Mouse (Mus musculus) MEL (cell line): ENCODE data around the gene Ppp1r1c. TPM values are rescaled to one million over a fixed set of nuclear protein-coding genes. Genes with fewer than 3 reads are reported as not detected.

Experiments used
- DNase-seq: peaks from one replicate; pipeline ENCODE4 v3.0.0; 2011; ENCODE audit warnings: low read depth, low spot score
- H3K27ac ChIP-seq: 2 replicates; pipeline ENCODE4 v1.5.1; 2012; ENCODE audit warnings: low read depth, mild to moderate bottlenecking, control low read depth, low read length, moderate library complexity; ENCODE audit not compliant: control insufficient read depth
- H3K27me3 ChIP-seq, 2 experiments: fragments of 150-350 bp in 1 of 2; sonication (generic) in 1 of 2; 2 replicates each; pipeline ENCODE4 v1.6.1; 2012; ENCODE audit warnings: low read length in 2 of 2, mild to moderate bottlenecking in 2 of 2, improper control_type of control experiment in 1 of 2, moderate library complexity in 1 of 2; ENCODE audit not compliant: insufficient read depth in 2 of 2, control insufficient read depth in 1 of 2
- H3K36me3 ChIP-seq, 2 experiments: 2 replicates each; pipeline ENCODE4 v1.6.1; 2012 to 2014; ENCODE audit warnings: low read length in 2 of 2, improper control_type of control experiment in 1 of 2, inconsistent platforms in 1 of 2, mild to moderate bottlenecking in 1 of 2; ENCODE audit not compliant: insufficient read depth in 2 of 2, control insufficient read depth in 1 of 2
- H3K4me1 ChIP-seq, 2 experiments: fragments of 150-350 bp in 1 of 2; sonication (generic) in 1 of 2; 2 replicates each; pipeline ENCODE4 v1.6.1; 2012; ENCODE audit warnings: low read length in 2 of 2, improper control_type of control experiment in 1 of 2, mild to moderate bottlenecking in 1 of 2; ENCODE audit not compliant: insufficient read depth in 2 of 2, control insufficient read depth in 1 of 2
- H3K4me3 ChIP-seq, 2 experiments: fragments of 150-350 bp in 1 of 2; sonication (generic) in 1 of 2; 2 replicates each; pipeline ENCODE4 v1.5.1; 2012; ENCODE audit warnings: low read depth in 2 of 2, low read length in 2 of 2, mild to moderate bottlenecking in 2 of 2, moderate library complexity in 2 of 2, control low read depth in 1 of 2, improper control_type of control experiment in 1 of 2; ENCODE audit not compliant: control insufficient read depth in 1 of 2, insufficient read depth in 1 of 2
- H3K79me2 ChIP-seq: 2 replicates; pipeline ENCODE4 v1.6.1; 2012; ENCODE audit warnings: mild to moderate bottlenecking, low read length, moderate library complexity; ENCODE audit not compliant: control insufficient read depth, poor library complexity, insufficient read depth
- H3K9ac ChIP-seq: 2 replicates; pipeline ENCODE4 v1.6.1; 2012; ENCODE audit warnings: low read depth, mild to moderate bottlenecking, control low read depth, low read length, moderate library complexity; ENCODE audit not compliant: control insufficient read depth, poor library complexity, severe bottlenecking
- H3K9me3 ChIP-seq: fragments of 150-350 bp; sonication (generic); replicated peaks from 2 replicates; pipeline ENCODE4 v1.6.1; 2012; ENCODE audit warnings: mild to moderate bottlenecking, low read length, improper control_type of control experiment, moderate library complexity; ENCODE audit not compliant: insufficient read depth
- BHLHE40 ChIP-seq: IDR thresholded peaks from 2 replicates; pipeline ENCODE4 v1.6.1; 2012; ENCODE audit warnings: low read depth, mild to moderate bottlenecking, inconsistent platforms, low read length, improper control_type of control experiment, borderline replicate concordance
- CHD1 ChIP-seq: IDR thresholded peaks from 2 replicates; pipeline ENCODE4 v1.6.1; 2012; ENCODE audit warnings: low read depth, mild to moderate bottlenecking, inconsistent platforms, low read length, improper control_type of control experiment
- CHD2 ChIP-seq: IDR thresholded peaks from 2 replicates; pipeline ENCODE4 v1.6.1; 2011; ENCODE audit warnings: low read length, improper control_type of control experiment
- CTCF ChIP-seq, 3 experiments: IDR thresholded peaks in 2 of 3; conservative IDR thresholded peaks in 1 of 3; 2 replicates each; pipeline ENCODE4 v1.5.1; 2011 to 2012; ENCODE audit warnings: low read length in 3 of 3, low read depth in 2 of 3, mild to moderate bottlenecking in 2 of 3, improper control_type of control experiment in 1 of 3, inconsistent platforms in 1 of 3, mixed read lengths in 1 of 3, moderate library complexity in 1 of 3; ENCODE audit not compliant: control insufficient read depth in 1 of 3, insufficient read depth in 1 of 3, poor library complexity in 1 of 3, severe bottlenecking in 1 of 3
- E2F4 ChIP-seq: IDR thresholded peaks from 2 replicates; pipeline ENCODE4 v1.6.1; 2011; ENCODE audit warnings: low read depth, low read length, improper control_type of control experiment, borderline replicate concordance
- ELF1 ChIP-seq: IDR thresholded peaks from 2 replicates; pipeline ENCODE4 v1.6.1; 2014; ENCODE audit warnings: low read depth, mild to moderate bottlenecking, inconsistent platforms, low read length, improper control_type of control experiment, moderate library complexity
- ETS1 ChIP-seq: IDR thresholded peaks from 2 replicates; pipeline ENCODE4 v1.6.1; 2012; ENCODE audit warnings: low read depth, mild to moderate bottlenecking, inconsistent platforms, low read length, improper control_type of control experiment, moderate library complexity
- GABPA ChIP-seq: IDR thresholded peaks from 2 replicates; pipeline ENCODE4 v1.6.1; 2012; ENCODE audit warnings: low read depth, mild to moderate bottlenecking, inconsistent platforms, low read length, improper control_type of control experiment, moderate library complexity
- GATA1 ChIP-seq: IDR thresholded peaks from 2 replicates; pipeline ENCODE4 v1.6.1; 2011; ENCODE audit warnings: low read depth, low read length, improper control_type of control experiment
- HCFC1 ChIP-seq: IDR thresholded peaks from 2 replicates; pipeline ENCODE4 v1.6.1; 2012; ENCODE audit warnings: low read depth, mild to moderate bottlenecking, inconsistent platforms, low read length, improper control_type of control experiment, moderate library complexity
- JUND ChIP-seq: IDR thresholded peaks from 2 replicates; pipeline ENCODE4 v1.6.1; 2011; ENCODE audit warnings: low read depth, mild to moderate bottlenecking, improper control_type of control experiment, low read length
- KAT2A ChIP-seq: conservative IDR thresholded peaks from 2 replicates; pipeline ENCODE4 v1.6.1; 2012; ENCODE audit warnings: low read depth, low read length, improper control_type of control experiment, inconsistent platforms
- MAX ChIP-seq: IDR thresholded peaks from 2 replicates; pipeline ENCODE4 v1.6.1; 2011; ENCODE audit warnings: low read length, improper control_type of control experiment
- MAZ ChIP-seq: IDR thresholded peaks from 2 replicates; pipeline ENCODE4 v1.6.1; 2012; ENCODE audit warnings: low read depth, mild to moderate bottlenecking, inconsistent platforms, low read length, improper control_type of control experiment
- MEF2A ChIP-seq: IDR thresholded peaks from 2 replicates; pipeline ENCODE4 v1.6.1; 2014; ENCODE audit warnings: low read depth, mild to moderate bottlenecking, inconsistent platforms, low read length, improper control_type of control experiment; ENCODE audit not compliant: poor library complexity, insufficient replicate concordance, severe bottlenecking; ENCODE audit errors: extremely low read depth
- MXI1 ChIP-seq: IDR thresholded peaks from 2 replicates; pipeline ENCODE4 v1.6.1; 2011; ENCODE audit warnings: mild to moderate bottlenecking, low read depth, low read length, improper control_type of control experiment
- MYB ChIP-seq: IDR thresholded peaks from 2 replicates; pipeline ENCODE4 v1.6.1; 2011; ENCODE audit warnings: mild to moderate bottlenecking, low read depth, low read length, improper control_type of control experiment
- MYC ChIP-seq: IDR thresholded peaks from 2 replicates; pipeline ENCODE4 v1.6.1; 2011; ENCODE audit warnings: low read depth, mild to moderate bottlenecking, low read length, improper control_type of control experiment, moderate library complexity
- NELFE ChIP-seq: IDR thresholded peaks from 2 replicates; pipeline ENCODE4 v1.6.1; 2011; ENCODE audit warnings: low read depth, low read length, improper control_type of control experiment
- NRF1 ChIP-seq: IDR thresholded peaks from 2 replicates; pipeline ENCODE4 v1.6.1; 2014; ENCODE audit warnings: low read depth, mild to moderate bottlenecking, inconsistent platforms, low read length, improper control_type of control experiment, moderate library complexity; ENCODE audit not compliant: poor library complexity, insufficient read depth, severe bottlenecking
- POLR2AphosphoS2 ChIP-seq: IDR thresholded peaks from 2 replicates; pipeline ENCODE4 v1.6.1; 2011; ENCODE audit warnings: low read length, improper control_type of control experiment
- POLR2AphosphoS5 ChIP-seq: IDR thresholded peaks from 2 replicates; pipeline ENCODE4 v1.6.1; 2012; ENCODE audit warnings: low read depth, borderline replicate concordance, mild to moderate bottlenecking, inconsistent platforms, low read length, moderate library complexity, mixed read lengths
- RAD21 ChIP-seq: IDR thresholded peaks from 2 replicates; pipeline ENCODE4 v1.6.1; 2011; ENCODE audit warnings: mild to moderate bottlenecking, low read depth, low read length, improper control_type of control experiment
- RCOR1 ChIP-seq: IDR thresholded peaks from 2 replicates; pipeline ENCODE4 v1.6.1; 2012; ENCODE audit warnings: low read depth, mild to moderate bottlenecking, inconsistent platforms, low read length, improper control_type of control experiment
- SIN3A ChIP-seq: IDR thresholded peaks from 2 replicates; pipeline ENCODE4 v1.6.1; 2012; ENCODE audit warnings: low read length, improper control_type of control experiment, inconsistent platforms
- SMC3 ChIP-seq: IDR thresholded peaks from 2 replicates; pipeline ENCODE4 v1.6.1; 2011; ENCODE audit warnings: low read depth, low read length, improper control_type of control experiment
- TAL1 ChIP-seq: IDR thresholded peaks from 2 replicates; pipeline ENCODE4 v1.6.1; 2012; ENCODE audit warnings: mild to moderate bottlenecking, inconsistent platforms, low read length, moderate library complexity, mixed read lengths
- TCF12 ChIP-seq: IDR thresholded peaks from 2 replicates; pipeline ENCODE4 v1.6.1; 2014; ENCODE audit warnings: low read depth, mild to moderate bottlenecking, inconsistent platforms, low read length, improper control_type of control experiment, moderate library complexity
- UBTF ChIP-seq: IDR thresholded peaks from 2 replicates; pipeline ENCODE4 v1.6.1; 2012; ENCODE audit warnings: low read depth, mild to moderate bottlenecking, inconsistent platforms, low read length, improper control_type of control experiment, moderate library complexity, borderline replicate concordance; ENCODE audit not compliant: insufficient read depth
- USF1 ChIP-seq: IDR thresholded peaks from 2 replicates; pipeline ENCODE4 v1.6.1; 2014; ENCODE audit warnings: low read depth, mild to moderate bottlenecking, inconsistent platforms, low read length, improper control_type of control experiment, moderate library complexity
- ZC3H11A ChIP-seq: IDR thresholded peaks from 2 replicates; pipeline ENCODE4 v1.6.1; 2012; ENCODE audit warnings: low read depth, mild to moderate bottlenecking, inconsistent platforms, low read length, improper control_type of control experiment
- ZKSCAN1 ChIP-seq: IDR thresholded peaks from 2 replicates; pipeline ENCODE4 v1.6.1; 2012; ENCODE audit warnings: low read depth, mild to moderate bottlenecking, inconsistent platforms, low read length, improper control_type of control experiment, moderate library complexity
- ZNF384 ChIP-seq: IDR thresholded peaks from 2 replicates; pipeline ENCODE4 v1.6.1; 2012; ENCODE audit warnings: low read depth, mild to moderate bottlenecking, inconsistent platforms, low read length, improper control_type of control experiment
- polyA plus RNA-seq, 2 experiments: library from polyadenylated mRNA; stranded (reverse) in 1 of 2; unstranded in 1 of 2; fragments of >175 nt in 1 of 2; fragments of >200 nt in 1 of 2; gene quantifications; 2 replicates each; pipeline versions ENCODE4 v1.2.1 to v1.2.4; 2012; ENCODE audit warnings: low replicate concordance in 2 of 2, low read depth in 1 of 2; ENCODE audit not compliant: insufficient read length in 2 of 2, insufficient read depth in 1 of 2, missing spikeins in 1 of 2
- total RNA-seq: library from RNA; depleted of rRNA; stranded (reverse); fragments of 300-350 nt; gene quantifications from 2 replicates; pipeline ENCODE4 v1.2.3, GENCODE M21; 2012

The Ppp1r1c gene
- total and polyA plus RNA-seq, 3 experiments, result not detected

DNA sequence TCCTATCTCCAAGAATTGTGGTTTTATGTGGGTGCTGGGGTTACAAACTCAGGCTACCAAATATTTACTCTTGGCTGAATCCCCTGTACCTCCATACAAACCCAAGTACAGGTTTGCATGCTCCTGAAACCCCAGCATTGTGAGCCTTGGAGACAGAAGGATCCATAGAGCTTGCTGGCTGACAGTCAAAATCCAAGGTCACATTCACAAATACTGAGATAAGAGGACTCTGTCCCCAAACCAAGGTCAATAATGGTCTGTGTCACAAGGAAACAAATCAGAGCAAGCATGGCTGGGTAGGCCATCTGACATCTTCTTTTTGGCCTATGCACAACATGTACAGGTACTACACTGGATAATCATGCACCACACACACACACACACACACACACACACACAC, 10.3 kb downstream of the Ppp1r1c start:
- Histone ChIP-seq H3K36me3 (peaks cover 0 to 28% of the 10 kb centered on the region in 2 experiments; a peak in 2 of 4 replicates), H3K79me2 (no peaks in the 10 kb centered on the region), H3K27me3 (no peaks in the 10 kb centered on the region), H3K9ac (no peak overlapping the region), H3K9me3 (no peaks in the 10 kb centered on the region), H3K4me1 (peaks cover 9 to 12% of the 10 kb centered on the region in 2 experiments), H3K4me3 (no peak overlapping the region), H3K27ac (no peak overlapping the region)
- DNase-seq, result no peak
- no peak for TF ChIP-seq USF1
- TF ChIP-seq MAX, result no peak
- TF ChIP-seq GABPA, result no peak
- no peak for TF ChIP-seq MEF2A
- no peak for TF ChIP-seq RCOR1
- TF ChIP-seq UBTF, result no peak
- no peak for TF ChIP-seq JUND
- no peak for TF ChIP-seq GATA1
- TF ChIP-seq E2F4, result no peak
- no peak for TF ChIP-seq POLR2AphosphoS5
- no peak for TF ChIP-seq KAT2A
- TF ChIP-seq MYC, result no peak
- TF ChIP-seq TAL1, result no peak
- TF ChIP-seq ELF1, result no peak
- TF ChIP-seq POLR2AphosphoS2, result no peak

DNA sequence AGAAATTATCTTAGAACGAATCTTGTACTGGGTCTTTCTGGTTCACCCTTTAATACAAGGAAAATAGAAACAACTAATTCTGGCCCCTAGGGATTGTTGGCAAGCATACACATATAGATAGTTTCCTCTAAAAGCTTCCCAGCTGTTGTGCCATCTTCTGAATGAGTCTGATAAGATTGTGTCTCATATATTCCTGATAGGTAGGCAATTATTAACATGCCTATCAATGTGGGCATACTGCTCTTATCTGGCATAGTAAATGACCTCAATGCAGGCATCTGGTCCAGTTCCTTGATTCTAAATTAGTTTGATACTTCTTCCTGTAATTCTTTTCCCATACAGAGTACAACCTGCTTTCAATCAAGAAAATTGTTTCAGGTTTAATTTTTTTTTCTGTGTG, 14.8 kb downstream of the Ppp1r1c start:
- H3K79me2 ChIP-seq, result no peaks in the 10 kb centered on the region
- peaks cover 0 to 2% of the 10 kb centered on the region in 2 experiments; a peak in 1 of 4 replicates for H3K4me1 ChIP-seq
- no peak overlapping the region for H3K4me3 ChIP-seq
- no peaks in the 10 kb centered on the region for H3K27me3 ChIP-seq
- no peaks in the 10 kb centered on the region for H3K9me3 ChIP-seq
- no peak for DNase-seq
- H3K36me3 ChIP-seq, result peaks cover 0 to 5% of the 10 kb centered on the region in 2 experiments; a peak in 2 of 4 replicates
- H3K9ac ChIP-seq, result no peak overlapping the region
- no peak overlapping the region for H3K27ac ChIP-seq
- TF ChIP-seq MYC (no peak), CHD2 (no peak), CTCF (IDR thresholded peaks at IDR 0.05 in 2 of 3, conservative IDR thresholded peaks at IDR 0.05 in 1 of 3; ENCODE audit: control insufficient read depth in 1 of 3, insufficient read depth in 1 of 3, low read depth in 2 of 3, low read length in 3 of 3, poor library complexity in 1 of 3, severe bottlenecking in 1 of 3) (no peak), E2F4 (no peak), MXI1 (no peak), ZNF384 (no peak), CHD1 (no peak), ZC3H11A (no peak), MYB (no peak), TCF12 (peak; percentile 81), MEF2A (no peak), HCFC1 (no peak), BHLHE40 (no peak), POLR2AphosphoS2 (no peak), MAZ (no peak), ETS1 (peak; percentile 75), RAD21 (no peak), SIN3A (no peak), TAL1 (no peak), MAX (no peak), JUND (no peak), NRF1 (no peak), NELFE (no peak), ZKSCAN1 (no peak), SMC3 (no peak)
